Mouse (Mus musculus): ENCODE results near the gene Mbtps1. TPM values are rescaled to one million over a fixed set of nuclear protein-coding genes. Genes with fewer than 3 reads are reported as not detected.
A peak's percentile ranks its signal among the peaks of the same experiment; 100 is the strongest.

The Mbtps1 gene
- polyA plus RNA-seq, 1 experiment from 2014 or later: 59.5 TPM

GRCm38 (mm10) chr8:119520102-119520501 lies 38.4 kb downstream of the Mbtps1 start:
- no peaks in the 10 kb centered on the region for H3K27me3 ChIP-seq (ENCODE audit: control insufficient read depth, insufficient read depth, low read length)
- H3K4me1 ChIP-seq (ENCODE audit: control insufficient read depth, insufficient read depth, low read length): no peaks in the 10 kb centered on the region
- no peak overlapping the region for H3K4me2 ChIP-seq (ENCODE audit: low read length)
- H3K27ac ChIP-seq (replicated peaks; ENCODE audit: low read depth, low read length): no peak overlapping the region
- 72% methylated on average over 7 of the region's 7 CpGs for WGBS
- no peak for ATAC-seq (ENCODE audit: low FRiP score, low TSS enrichment)
- H3K36me3 ChIP-seq (ENCODE audit: control insufficient read depth, insufficient read depth, low read length): peaks cover 93% of the 10 kb centered on the region
- no peak overlapping the region for H3K9ac ChIP-seq (replicated peaks; ENCODE audit: low read length)
- no peaks in the 10 kb centered on the region for H3K9me3 ChIP-seq (ENCODE audit: control insufficient read depth, low read length)
- DNase-seq: peak; percentile 53
- H3K4me3 ChIP-seq (replicated peaks; ENCODE audit: low read depth, low read length): no peak overlapping the region

- Histone ChIP-seq H3K9ac (replicated peaks; ENCODE audit: low read length) (no peak overlapping the region), H3K9me3 (ENCODE audit: control insufficient read depth, low read length) (no peaks in the 10 kb centered on the region), H3K4me2 (ENCODE audit: low read length) (no peak overlapping the region), H3K4me1 (ENCODE audit: control insufficient read depth, insufficient read depth, low read length) (no peaks in the 10 kb centered on the region), H3K27ac (replicated peaks; ENCODE audit: low read depth, low read length) (no peak overlapping the region), H3K4me3 (replicated peaks; ENCODE audit: low read depth, low read length) (no peak overlapping the region), H3K36me3 (ENCODE audit: control insufficient read depth, insufficient read depth, low read length) (peaks cover 97% of the 10 kb centered on the region), H3K27me3 (ENCODE audit: control insufficient read depth, insufficient read depth, low read length) (no peaks in the 10 kb centered on the region)
- ATAC-seq (ENCODE audit: low FRiP score, low TSS enrichment) (no peak), DNase-seq (peak; percentile 59)
- 41% methylated on average over 5 of the region's 5 CpGs for WGBS
Measured at GRCm38 (mm10) chr8:119516674-119517073, 41.9 kb downstream of the Mbtps1 start.

GRCm38 (mm10) chr8:119515767-119516166 lies 42.8 kb downstream of the Mbtps1 start:
- DNase-seq: no peak
- Histone ChIP-seq H3K4me3 (replicated peaks; ENCODE audit: low read depth, low read length) (no peak overlapping the region), H3K27me3 (ENCODE audit: control insufficient read depth, insufficient read depth, low read length) (no peaks in the 10 kb centered on the region), H3K27ac (replicated peaks; ENCODE audit: low read depth, low read length) (no peak overlapping the region), H3K36me3 (ENCODE audit: control insufficient read depth, insufficient read depth, low read length) (peaks cover 93% of the 10 kb centered on the region), H3K9ac (replicated peaks; ENCODE audit: low read length) (no peak overlapping the region), H3K4me2 (ENCODE audit: low read length) (no peak overlapping the region), H3K4me1 (ENCODE audit: control insufficient read depth, insufficient read depth, low read length) (no peaks in the 10 kb centered on the region), H3K9me3 (ENCODE audit: control insufficient read depth, low read length) (no peaks in the 10 kb centered on the region)
- WGBS: 41% methylated on average over 3 of the region's 3 CpGs
- ATAC-seq (ENCODE audit: low FRiP score, low TSS enrichment): no peak

GRCm38 (mm10) chr8:119514940-119515339 lies 43.6 kb downstream of the Mbtps1 start:
- 93% methylated on average over 3 of the region's 3 CpGs for WGBS
- ATAC-seq (ENCODE audit: low FRiP score, low TSS enrichment): no peak

GRCm38 (mm10) chr8:119513405-119513804 lies 45.1 kb downstream of the Mbtps1 start:
- 96% methylated on average over 4 of the region's 4 CpGs for WGBS
- no peak for DNase-seq
- no peak for ATAC-seq (ENCODE audit: low FRiP score, low TSS enrichment)
- no peak overlapping the region for H3K4me3 ChIP-seq (replicated peaks; ENCODE audit: low read depth, low read length)
- no peaks in the 10 kb centered on the region for H3K4me1 ChIP-seq (ENCODE audit: control insufficient read depth, insufficient read depth, low read length)
- H3K36me3 ChIP-seq (ENCODE audit: control insufficient read depth, insufficient read depth, low read length): peaks cover 93% of the 10 kb centered on the region
- H3K4me2 ChIP-seq (ENCODE audit: low read length): no peak overlapping the region
- H3K27ac ChIP-seq (replicated peaks; ENCODE audit: low read depth, low read length): no peak overlapping the region
- no peaks in the 10 kb centered on the region for H3K9me3 ChIP-seq (ENCODE audit: control insufficient read depth, low read length)
- no peaks in the 10 kb centered on the region for H3K27me3 ChIP-seq (ENCODE audit: control insufficient read depth, insufficient read depth, low read length)
- no peak overlapping the region for H3K9ac ChIP-seq (replicated peaks; ENCODE audit: low read length)

More at GRCm38 (mm10) chr8:119514940-119515339, 43.6 kb downstream of the Mbtps1 start:
- Histone ChIP-seq H3K4me1 (ENCODE audit: control insufficient read depth, insufficient read depth, low read length) (no peaks in the 10 kb centered on the region), H3K4me2 (ENCODE audit: low read length) (no peak overlapping the region), H3K36me3 (ENCODE audit: control insufficient read depth, insufficient read depth, low read length) (peaks cover 93% of the 10 kb centered on the region), H3K27ac (replicated peaks; ENCODE audit: low read depth, low read length) (0 out of 2 replicates have a peak overlapping the region, but pooled peaks have one; percentile 5), H3K4me3 (replicated peaks; ENCODE audit: low read depth, low read length) (no peak overlapping the region), H3K9me3 (ENCODE audit: control insufficient read depth, low read length) (no peaks in the 10 kb centered on the region), H3K9ac (replicated peaks; ENCODE audit: low read length) (no peak overlapping the region), H3K27me3 (ENCODE audit: control insufficient read depth, insufficient read depth, low read length) (no peaks in the 10 kb centered on the region)
- no peak for DNase-seq

- peak overlapping the region; percentile 58 for H3K27ac ChIP-seq (replicated peaks; ENCODE audit: low read depth, low read length)
- ATAC-seq (ENCODE audit: low FRiP score, low TSS enrichment): no peak
Measured at GRCm38 (mm10) chr8:119511722-119512121, 46.8 kb downstream of the Mbtps1 start.

GRCm38 (mm10) chr8:119510471-119510870 lies 48.1 kb downstream of the Mbtps1 start:
- ATAC-seq (ENCODE audit: low FRiP score, low TSS enrichment) (no peak), DNase-seq (no peak)
- no peak overlapping the region for H3K27ac ChIP-seq (replicated peaks; ENCODE audit: low read depth, low read length)
- peaks cover 90% of the 10 kb centered on the region for H3K36me3 ChIP-seq (ENCODE audit: control insufficient read depth, insufficient read depth, low read length)
- no peak overlapping the region for H3K4me3 ChIP-seq (replicated peaks; ENCODE audit: low read depth, low read length)
- WGBS: 88% methylated on average over 9 of the region's 9 CpGs
- H3K9ac ChIP-seq (replicated peaks; ENCODE audit: low read length): no peak overlapping the region
- H3K4me2 ChIP-seq (ENCODE audit: low read length): no peak overlapping the region
- H3K27me3 ChIP-seq (ENCODE audit: control insufficient read depth, insufficient read depth, low read length): no peaks in the 10 kb centered on the region
- no peaks in the 10 kb centered on the region for H3K9me3 ChIP-seq (ENCODE audit: control insufficient read depth, low read length)
- peaks cover 3% of the 10 kb centered on the region; the same call in 1 of the 2 replicates for H3K4me1 ChIP-seq (ENCODE audit: control insufficient read depth, insufficient read depth, low read length)

More at GRCm38 (mm10) chr8:119511722-119512121, 46.8 kb downstream of the Mbtps1 start:
- WGBS: 83% methylated on average over 7 of the region's 7 CpGs
- H3K36me3 ChIP-seq (ENCODE audit: control insufficient read depth, insufficient read depth, low read length): peaks cover 88% of the 10 kb centered on the region
- no peak overlapping the region for H3K9ac ChIP-seq (replicated peaks; ENCODE audit: low read length)
- H3K27me3 ChIP-seq (ENCODE audit: control insufficient read depth, insufficient read depth, low read length): no peaks in the 10 kb centered on the region
- no peak overlapping the region for H3K4me3 ChIP-seq (replicated peaks; ENCODE audit: low read depth, low read length)
- H3K4me1 ChIP-seq (ENCODE audit: control insufficient read depth, insufficient read depth, low read length): no peaks in the 10 kb centered on the region
- no peaks in the 10 kb centered on the region for H3K9me3 ChIP-seq (ENCODE audit: control insufficient read depth, low read length)
- H3K4me2 ChIP-seq (ENCODE audit: low read length): no peak overlapping the region
- peak; percentile 44 for DNase-seq

GRCm38 (mm10) chr8:119506106-119506505 lies 52.4 kb downstream of the Mbtps1 start:
- H3K27me3 ChIP-seq (ENCODE audit: control insufficient read depth, insufficient read depth, low read length): no peaks in the 10 kb centered on the region
- peaks cover 10% of the 10 kb centered on the region; the same call in 1 of the 2 replicates for H3K4me1 ChIP-seq (ENCODE audit: control insufficient read depth, insufficient read depth, low read length)
- no peak overlapping the region for H3K9ac ChIP-seq (replicated peaks; ENCODE audit: low read length)
- DNase-seq (no peak), ATAC-seq (ENCODE audit: low FRiP score, low TSS enrichment) (no peak)
- H3K36me3 ChIP-seq (ENCODE audit: control insufficient read depth, insufficient read depth, low read length): peaks cover 48% of the 10 kb centered on the region
- H3K9me3 ChIP-seq (ENCODE audit: control insufficient read depth, low read length): no peaks in the 10 kb centered on the region
- H3K4me2 ChIP-seq (ENCODE audit: low read length): no peak overlapping the region
- WGBS: 82% methylated on average over 8 of the region's 8 CpGs
- no peak overlapping the region for H3K4me3 ChIP-seq (replicated peaks; ENCODE audit: low read depth, low read length)
- H3K27ac ChIP-seq (replicated peaks; ENCODE audit: low read depth, low read length): no peak overlapping the region; the same call in 1 of the 2 replicates

- no peak overlapping the region for H3K9ac ChIP-seq (replicated peaks; ENCODE audit: low read length)
- H3K4me2 ChIP-seq (ENCODE audit: low read length): no peak overlapping the region
- no peaks in the 10 kb centered on the region for H3K9me3 ChIP-seq (ENCODE audit: control insufficient read depth, low read length)
- WGBS: 13% methylated on average over 9 of the region's 9 CpGs
- H3K4me3 ChIP-seq (replicated peaks; ENCODE audit: low read depth, low read length): no peak overlapping the region
- DNase-seq: no peak
- peaks cover 44% of the 10 kb centered on the region for H3K36me3 ChIP-seq (ENCODE audit: control insufficient read depth, insufficient read depth, low read length)
- no peak for ATAC-seq (ENCODE audit: low FRiP score, low TSS enrichment)
- H3K27me3 ChIP-seq (ENCODE audit: control insufficient read depth, insufficient read depth, low read length): no peaks in the 10 kb centered on the region
- peaks cover 10% of the 10 kb centered on the region; the same call in 1 of the 2 replicates for H3K4me1 ChIP-seq (ENCODE audit: control insufficient read depth, insufficient read depth, low read length)
- H3K27ac ChIP-seq (replicated peaks; ENCODE audit: low read depth, low read length): peak overlapping the region; percentile 38
Measured at GRCm38 (mm10) chr8:119505488-119505887, 53.0 kb downstream of the Mbtps1 start.

Data from midbrain, embryonic 14.5 days (tissue).